Mouse (Mus musculus) liver, adult 2 months (tissue): Measurements from ENCODE around the gene Wdr31. TPM values are rescaled to one million over a fixed set of nuclear protein-coding genes. Genes with fewer than 3 reads are reported as not detected.

Experiments used
- DNase-seq: peaks from one replicate; pipeline ENCODE4 v3.0.0-alpha.2; 2011; ENCODE audit warnings: low read depth, low spot score; ENCODE audit errors: extremely low read depth
- H3K27ac ChIP-seq: fragments of 200-500 bp; replicated peaks from 2 replicates; pipeline ENCODE4 v1.5.1; 2012; ENCODE audit warnings: low read depth, mild to moderate bottlenecking, control low read depth, inconsistent platforms, low read length; ENCODE audit not compliant: insufficient read depth
- H3K27me3 ChIP-seq: fragments of 200-500 bp; 2 replicates; pipeline ENCODE4 v1.6.1; 2012; ENCODE audit warnings: mild to moderate bottlenecking, moderate library complexity, low read length, inconsistent platforms; ENCODE audit not compliant: control insufficient read depth, insufficient read depth
- H3K36me3 ChIP-seq: fragments of 200-500 bp; 2 replicates; pipeline ENCODE4 v1.6.1; 2012; ENCODE audit warnings: low read length, inconsistent platforms; ENCODE audit not compliant: control insufficient read depth, insufficient read depth
- H3K4me1 ChIP-seq: fragments of 200-500 bp; 2 replicates; pipeline ENCODE4 v1.6.1; 2011; ENCODE audit warnings: low read length; ENCODE audit not compliant: control insufficient read depth, insufficient read depth
- H3K4me3 ChIP-seq: fragments of 200-500 bp; 2 replicates; pipeline ENCODE4 v1.5.1; 2011; ENCODE audit warnings: low read depth, mild to moderate bottlenecking, control low read depth, low read length, moderate library complexity; ENCODE audit not compliant: insufficient read depth
- H3K79me2 ChIP-seq: fragments of 200-500 bp; 2 replicates; pipeline ENCODE4 v1.6.1; 2012; ENCODE audit warnings: inconsistent platforms, mild to moderate bottlenecking, low read length, moderate library complexity; ENCODE audit not compliant: control insufficient read depth, insufficient read depth
- H3K9ac ChIP-seq: fragments of 200-500 bp; 2 replicates; pipeline ENCODE4 v1.6.1; 2012; ENCODE audit warnings: low read depth, mild to moderate bottlenecking, control low read depth, inconsistent platforms, low read length
- CTCF ChIP-seq: fragments of 200-500 bp; IDR thresholded peaks from 2 replicates; pipeline ENCODE4 v1.5.1; 2011; ENCODE audit warnings: low read depth, low read length, control low read depth
- POLR2A ChIP-seq: fragments of 200-500 bp; IDR thresholded peaks from 2 replicates; pipeline ENCODE4 v1.6.1; 2011; ENCODE audit warnings: low read length, control low read depth; ENCODE audit not compliant: insufficient read depth; ENCODE audit errors: extremely low read depth
- WGBS: fragments of 180-500 bp; shearing (Covaris S2); methylation state at CpG from one replicate; pipeline ENCODE4 v1.1.7; 2018; 5-methylcytosine and 5-hydroxymethylcytosine counted together
- polyA plus RNA-seq: library from polyadenylated mRNA; depleted of rRNA; stranded (reverse); fragments of >200 nt; gene quantifications from 2 replicates; pipeline ENCODE4 v1.2.3, GENCODE M21; 2012
- total RNA-seq: library from RNA; depleted of rRNA; stranded (reverse); fragments of >200 nt; gene quantifications from 2 replicates; pipeline ENCODE4 v1.2.3, GENCODE M21; 2014

Wdr31 gene
- total and polyA plus RNA-seq, 2 experiments: 0.07 to 0.09 TPM

GRCm38 (mm10) chr4:62492682-62493081, 22.0 kb upstream of the Wdr31 start:
- DNase-seq: no peak

GRCm38 (mm10) chr4:62487914-62488313, 17.2 kb upstream of the Wdr31 start:
- no peak overlapping the region for H3K9ac ChIP-seq
- H3K36me3 ChIP-seq: no peaks in the 10 kb centered on the region
- H3K4me3 ChIP-seq: no peak overlapping the region
- H3K27ac ChIP-seq: no peak overlapping the region
- DNase-seq: no peak
- no peaks in the 10 kb centered on the region for H3K27me3 ChIP-seq
- no peaks in the 10 kb centered on the region for H3K4me1 ChIP-seq
- no peak for TF ChIP-seq CTCF
- TF ChIP-seq POLR2A: no peak
- WGBS: 98% methylated on average over 2 of the region's 2 CpGs
- no peaks in the 10 kb centered on the region for H3K79me2 ChIP-seq

More at GRCm38 (mm10) chr4:62492682-62493081, 22.0 kb upstream of the Wdr31 start:
- Histone ChIP-seq H3K4me1 (peaks cover 19% of the 10 kb centered on the region), H3K9ac (no peak overlapping the region), H3K36me3 (no peaks in the 10 kb centered on the region), H3K4me3 (no peak overlapping the region), H3K27ac (no peak overlapping the region), H3K79me2 (no peaks in the 10 kb centered on the region), H3K27me3 (no peaks in the 10 kb centered on the region)
- TF ChIP-seq POLR2A (no peak), CTCF (no peak)
- 84% methylated on average over 2 of the region's 2 CpGs for WGBS

GRCm38 (mm10) chr4:62487172-62487571, 16.5 kb upstream of the Wdr31 start:
- H3K4me1 ChIP-seq: no peaks in the 10 kb centered on the region
- no peak for DNase-seq
- H3K36me3 ChIP-seq: no peaks in the 10 kb centered on the region
- 92% methylated on average over 5 of the region's 5 CpGs for WGBS
- no peak overlapping the region for H3K9ac ChIP-seq
- H3K27ac ChIP-seq: no peak overlapping the region
- H3K4me3 ChIP-seq: no peak overlapping the region
- H3K79me2 ChIP-seq: no peaks in the 10 kb centered on the region
- TF ChIP-seq CTCF: no peak
- TF ChIP-seq POLR2A: no peak
- H3K27me3 ChIP-seq: no peaks in the 10 kb centered on the region

- no peak overlapping the region for H3K27ac ChIP-seq
- H3K4me3 ChIP-seq: no peak overlapping the region
- no peak overlapping the region for H3K9ac ChIP-seq
- 94% methylated on average over 15 of the region's 15 CpGs for WGBS
- TF ChIP-seq CTCF (no peak), POLR2A (no peak)
- no peaks in the 10 kb centered on the region for H3K36me3 ChIP-seq
- H3K27me3 ChIP-seq: no peaks in the 10 kb centered on the region
- DNase-seq: no peak
- no peaks in the 10 kb centered on the region for H3K4me1 ChIP-seq
- H3K79me2 ChIP-seq: no peaks in the 10 kb centered on the region
Measured at GRCm38 (mm10) chr4:62486162-62486696, 15.5 kb upstream of the Wdr31 start.

DNA sequence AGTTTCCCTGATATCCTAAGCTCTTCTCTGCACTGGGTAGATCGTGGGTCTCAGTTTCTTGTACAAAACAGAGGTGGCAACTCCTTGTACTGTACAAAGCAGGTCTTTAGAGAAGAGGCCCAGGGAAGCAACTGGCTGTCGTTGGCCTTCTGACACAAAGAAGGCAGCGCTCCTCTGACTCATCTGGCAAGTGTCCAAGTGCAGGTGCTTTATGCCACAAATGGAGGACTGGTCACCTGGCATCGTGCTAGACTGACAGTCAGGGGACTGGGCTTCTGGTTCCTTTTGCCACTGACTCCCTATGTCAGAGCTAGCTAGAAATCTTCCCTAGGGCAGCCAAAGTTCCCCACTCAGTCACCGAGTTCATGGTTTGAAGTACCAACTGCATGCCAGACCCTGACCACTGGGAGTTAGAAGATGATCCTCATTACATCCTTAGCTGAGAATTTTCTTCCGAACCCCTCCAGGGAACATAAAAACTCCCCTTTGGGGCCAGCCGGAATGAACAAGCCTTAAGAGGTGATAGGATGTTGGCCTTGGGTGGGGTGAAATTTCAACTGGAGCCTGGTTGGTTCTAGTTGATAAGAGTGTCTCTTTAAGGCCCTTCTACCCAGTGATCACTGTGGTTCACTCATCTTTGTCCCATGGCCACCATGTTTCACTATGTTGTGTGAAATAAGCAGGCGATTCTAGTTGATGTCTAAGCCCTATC, 14.9 kb upstream of the Wdr31 start:
- DNase-seq: no peak
- Histone ChIP-seq H3K4me3 (no peak overlapping the region), H3K36me3 (no peaks in the 10 kb centered on the region), H3K4me1 (no peaks in the 10 kb centered on the region), H3K27ac (no peak overlapping the region), H3K27me3 (no peaks in the 10 kb centered on the region), H3K79me2 (no peaks in the 10 kb centered on the region), H3K9ac (no peak overlapping the region)
- 84% methylated on average over 8 of the region's 8 CpGs for WGBS
- no peak for TF ChIP-seq CTCF
- TF ChIP-seq POLR2A: no peak

GRCm38 (mm10) chr4:62484928-62485327, 14.2 kb upstream of the Wdr31 start:
- no peak overlapping the region for H3K4me3 ChIP-seq
- 88% methylated on average over 3 of the region's 3 CpGs for WGBS
- no peak overlapping the region for H3K27ac ChIP-seq

More at GRCm38 (mm10) chr4:62484928-62485327, 14.2 kb upstream of the Wdr31 start:
- TF ChIP-seq POLR2A: no peak
- no peaks in the 10 kb centered on the region for H3K27me3 ChIP-seq
- no peaks in the 10 kb centered on the region for H3K36me3 ChIP-seq
- no peaks in the 10 kb centered on the region for H3K4me1 ChIP-seq
- no peak for DNase-seq
- H3K9ac ChIP-seq: no peak overlapping the region
- no peaks in the 10 kb centered on the region for H3K79me2 ChIP-seq
